Mouse (Mus musculus): ENCODE data around the gene Gpr156.
"Not testable (repeated sequence)": the region's sequence is repeated elsewhere in the genome, so short reads cannot be mapped to it uniquely, and the experiment has no call there.

The Gpr156 gene

DNA sequence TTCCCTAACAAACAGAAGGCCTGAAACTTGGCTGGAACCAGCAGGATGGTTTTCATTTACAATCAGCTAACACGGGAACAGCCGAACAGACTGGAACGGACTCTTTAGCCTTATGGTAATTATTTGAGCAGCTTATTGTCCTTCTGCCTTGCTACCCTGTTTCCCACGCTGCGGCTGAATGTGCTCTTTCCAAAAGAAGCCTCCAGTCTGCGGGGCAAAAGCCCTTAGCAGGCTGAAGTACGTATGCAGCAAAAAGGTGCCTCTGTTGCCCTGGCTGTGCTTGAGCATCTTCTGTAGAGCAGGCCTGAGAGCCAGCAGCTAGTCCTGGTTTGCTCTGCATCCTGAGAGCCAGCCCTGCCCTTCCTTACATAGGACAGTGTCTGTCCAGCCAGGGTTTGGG lies 83.9 kb downstream of the Gpr156 start:
- no peak for DNase-seq (ENCODE audit: low read depth, low spot score)

DNA sequence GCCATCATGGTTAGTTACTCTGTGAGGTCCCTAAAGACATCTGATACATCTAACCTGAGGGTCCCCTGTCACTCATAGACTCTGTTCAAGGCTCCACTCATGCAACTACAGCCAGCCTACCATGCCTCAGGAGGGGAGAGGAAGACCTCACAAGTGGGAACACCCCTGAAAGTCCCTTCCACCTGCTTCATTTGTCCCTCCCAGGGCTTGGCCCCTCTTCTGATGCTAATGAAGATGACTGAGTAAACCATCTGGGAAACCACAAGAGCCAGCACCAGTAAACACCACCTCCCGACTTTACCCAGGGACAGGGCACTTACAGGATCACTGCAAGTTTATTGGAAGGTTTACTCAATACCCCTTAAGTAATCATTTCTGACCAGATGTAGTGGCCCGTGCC lies 85.5 kb downstream of the Gpr156 start:
- DNase-seq (ENCODE audit: low read depth, low spot score) = no peak

DNA sequence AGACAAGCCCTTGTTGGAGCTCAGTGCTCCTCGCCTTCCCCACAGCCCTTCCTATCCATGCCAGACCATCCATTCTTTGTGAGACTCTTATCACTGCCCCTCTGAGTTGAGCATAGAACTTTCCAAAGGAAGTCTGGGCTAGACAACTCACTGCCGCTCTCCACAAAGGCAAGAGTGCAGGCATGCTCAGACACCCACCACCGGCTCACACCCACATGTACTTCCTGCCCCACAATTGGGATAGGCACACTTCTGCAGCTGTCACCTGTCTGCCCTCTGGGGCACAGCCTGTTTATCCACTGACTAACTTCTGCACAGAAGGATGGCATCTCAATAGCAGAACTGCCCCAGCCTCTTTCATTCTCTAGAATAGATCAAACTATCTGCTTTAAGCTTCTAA lies 86.2 kb downstream of the Gpr156 start:
- no peak for DNase-seq (ENCODE audit: low read depth, low spot score)

DNA sequence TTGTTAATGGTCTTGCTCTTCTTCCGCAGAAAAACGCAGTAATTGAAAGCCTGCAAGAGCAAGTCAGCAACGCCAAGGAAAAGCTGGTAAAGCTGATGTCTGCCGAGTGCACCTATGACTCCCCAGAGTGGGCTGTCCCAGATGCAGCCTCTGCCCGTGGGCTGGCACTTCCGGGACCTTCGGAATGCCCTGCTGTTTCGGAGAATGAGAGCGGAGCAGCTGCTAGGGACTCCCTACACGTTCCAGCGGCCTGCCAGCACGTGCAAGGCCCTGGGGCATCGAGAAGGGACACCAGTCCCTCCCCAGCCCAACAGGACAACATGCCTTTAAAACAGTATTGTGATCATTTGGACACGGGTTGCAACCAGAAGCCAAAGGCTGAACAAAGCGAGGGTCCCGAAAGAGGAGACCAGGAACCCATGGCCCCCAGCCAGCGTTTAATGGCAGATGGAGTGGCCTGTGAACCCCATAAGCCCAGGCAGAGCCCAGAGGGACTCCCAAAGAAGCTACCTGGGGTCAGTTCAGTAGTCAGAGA lies 88.3 kb downstream of the Gpr156 start:
- no peak for DNase-seq (ENCODE audit: low read depth, low spot score)

DNA sequence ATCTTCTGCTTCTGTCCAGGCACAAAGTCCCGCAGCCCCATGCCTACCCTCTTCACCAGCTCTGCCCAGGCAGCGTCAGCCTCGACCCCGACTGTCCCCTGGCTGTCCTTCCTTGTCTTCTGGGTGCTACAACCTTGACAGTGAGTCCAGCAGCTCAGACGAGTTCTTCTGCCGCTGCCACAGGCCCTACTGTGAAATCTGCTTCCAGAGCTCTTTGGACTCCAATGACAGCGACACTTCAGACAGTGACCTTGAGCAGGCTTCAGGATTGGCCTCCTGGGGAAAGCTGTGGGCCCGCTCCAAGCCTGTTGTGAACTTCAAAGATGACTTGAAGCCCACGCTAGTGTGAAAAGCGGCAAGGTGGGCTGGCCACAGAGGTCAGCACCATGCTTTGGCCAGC lies 89.2 kb downstream of the Gpr156 start:
- DNase-seq (ENCODE audit: low read depth, low spot score) = no peak

DNA sequence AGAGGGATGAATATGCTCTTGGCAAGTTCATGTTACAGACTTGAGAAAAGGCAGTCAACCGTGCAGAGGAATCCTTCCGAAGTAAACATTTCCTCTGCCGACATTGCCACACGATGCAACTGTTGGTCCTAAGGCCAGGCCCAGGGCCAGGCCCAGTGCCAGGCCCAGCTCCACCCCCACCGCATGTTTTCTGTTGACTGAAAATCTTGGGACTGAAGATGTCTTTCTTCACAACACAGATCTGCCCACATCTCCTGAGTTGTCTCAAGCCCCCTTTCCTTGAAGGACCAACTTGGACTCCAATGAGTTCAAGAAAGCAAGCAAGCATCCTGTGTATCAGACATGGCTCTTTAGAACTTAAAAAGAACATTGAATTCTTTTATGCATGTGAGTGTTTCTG lies 92.1 kb downstream of the Gpr156 start:
- no peak for DNase-seq (ENCODE audit: low read depth, low spot score)

DNA sequence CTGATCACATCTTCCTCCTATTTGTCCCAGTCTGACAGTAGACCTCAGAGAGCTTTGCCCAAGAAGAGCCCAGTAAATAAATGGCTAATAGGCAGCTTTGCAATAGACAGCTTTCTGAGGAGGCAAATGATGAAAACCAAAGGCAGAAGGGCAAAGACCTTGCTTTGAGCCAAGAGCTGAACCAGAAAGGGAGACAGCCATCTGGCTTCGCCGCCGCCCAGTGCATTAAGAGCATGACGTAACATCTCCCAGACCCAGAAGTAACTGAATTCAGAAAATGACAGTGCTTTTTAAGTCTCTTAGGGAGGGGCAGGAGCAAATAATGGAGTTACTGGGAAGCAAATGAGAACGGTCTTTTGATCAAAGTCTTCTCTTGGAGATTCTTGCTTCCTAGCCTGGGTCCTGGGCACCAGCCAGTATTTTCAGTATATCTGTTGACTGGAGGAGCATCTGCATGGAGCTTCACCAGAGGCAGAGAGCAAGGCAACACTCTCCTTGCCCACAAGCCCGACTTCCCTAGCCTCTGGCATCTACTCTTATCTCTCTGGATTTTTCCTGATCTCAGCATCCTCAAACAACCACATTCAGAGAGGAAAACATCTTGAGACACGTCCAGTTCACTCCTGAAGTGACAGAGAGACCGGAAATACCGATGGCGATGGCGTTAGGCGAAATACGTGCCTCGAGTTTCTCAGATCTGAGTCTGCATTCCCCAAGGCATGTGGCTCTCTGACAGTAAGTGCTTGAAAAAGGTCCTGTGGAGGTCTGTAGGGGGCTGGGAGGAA lies 92.9 kb downstream of the Gpr156 start:
- DNase-seq (ENCODE audit: low read depth, low spot score) = no peak

DNA sequence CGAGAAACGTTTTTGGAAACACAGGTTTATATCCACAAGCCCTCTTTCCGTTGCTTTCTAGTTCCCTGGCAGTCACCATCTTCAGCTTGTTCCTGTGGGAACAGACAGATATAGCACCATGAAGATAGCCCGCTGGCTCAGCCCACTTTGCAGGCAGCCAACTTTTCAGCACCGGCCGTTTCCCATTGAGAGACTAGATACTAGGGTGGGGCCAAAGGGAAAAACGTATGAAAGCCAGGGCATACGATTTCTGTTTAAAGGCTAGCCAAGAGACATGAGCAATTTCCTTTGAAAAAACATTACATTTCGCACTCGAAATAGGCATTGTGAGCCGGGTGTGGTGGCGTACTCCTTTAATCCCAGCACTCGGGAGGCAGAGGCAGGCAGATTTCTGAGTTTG lies 95.2 kb downstream of the Gpr156 start:
- no peak for DNase-seq (ENCODE audit: low read depth, low spot score)

DNA sequence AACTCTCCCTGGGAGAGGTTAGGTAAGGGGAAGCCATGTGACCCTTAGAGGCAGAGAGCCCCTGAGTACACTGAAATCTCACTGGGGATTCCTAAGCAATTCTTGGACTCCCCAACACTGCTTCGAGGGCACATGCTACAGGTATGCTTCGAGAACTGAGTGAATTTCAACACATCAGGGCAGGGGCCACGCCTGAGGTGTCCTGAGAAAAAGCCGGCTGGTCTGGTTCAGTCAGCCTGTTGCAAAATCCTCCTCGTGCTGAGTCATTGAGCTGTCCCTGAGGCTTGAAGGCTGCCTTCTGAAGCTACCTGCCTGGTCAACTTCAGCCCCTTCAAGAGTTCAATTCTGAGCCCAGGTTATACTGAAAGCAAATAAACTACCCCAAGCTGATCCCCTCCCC lies 96.1 kb downstream of the Gpr156 start:
- peak; percentile 41 for DNase-seq (ENCODE audit: low read depth, low spot score)

DNA sequence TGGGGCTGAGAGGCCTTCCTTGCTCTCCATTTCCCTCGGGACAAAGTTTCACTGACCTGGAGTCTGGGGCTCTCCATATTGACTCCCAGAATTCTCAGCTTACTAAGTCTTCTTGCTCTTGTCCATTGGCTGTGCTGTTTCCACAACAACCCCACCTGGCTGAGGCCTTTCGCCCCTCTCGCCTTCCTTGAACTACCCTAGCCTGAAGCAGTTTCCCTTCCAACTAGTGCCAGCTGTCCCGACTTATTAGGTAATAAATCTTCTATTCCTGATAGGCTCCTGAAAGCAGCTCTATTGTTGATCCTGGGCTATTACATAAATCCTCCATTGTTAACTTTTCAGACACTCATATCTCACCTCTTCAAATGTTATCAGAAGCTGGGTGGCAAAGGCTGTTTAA lies 96.6 kb downstream of the Gpr156 start:
- DNase-seq (ENCODE audit: low read depth, low spot score) = no peak

DNA sequence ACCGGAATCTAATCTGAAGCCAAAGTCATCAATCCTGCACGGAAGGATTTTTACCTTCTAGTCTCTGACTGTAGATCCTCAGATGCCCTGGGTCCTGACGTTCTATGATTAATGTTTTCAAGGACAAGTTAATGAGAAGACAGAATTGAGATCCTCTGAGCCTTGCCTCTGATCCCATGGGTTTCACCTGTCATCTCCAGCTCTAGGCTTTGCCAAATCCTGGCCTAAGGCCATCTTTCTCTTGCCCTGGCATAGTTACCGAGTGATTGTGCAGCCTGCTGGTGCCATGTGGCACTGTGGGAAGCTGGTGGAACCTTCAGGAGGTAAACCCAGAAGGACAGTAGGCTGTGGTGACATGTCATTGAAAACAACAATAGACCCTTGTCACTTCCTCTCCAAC lies 98.7 kb downstream of the Gpr156 start:
- DNase-seq (ENCODE audit: low read depth, low spot score) = no peak

DNA sequence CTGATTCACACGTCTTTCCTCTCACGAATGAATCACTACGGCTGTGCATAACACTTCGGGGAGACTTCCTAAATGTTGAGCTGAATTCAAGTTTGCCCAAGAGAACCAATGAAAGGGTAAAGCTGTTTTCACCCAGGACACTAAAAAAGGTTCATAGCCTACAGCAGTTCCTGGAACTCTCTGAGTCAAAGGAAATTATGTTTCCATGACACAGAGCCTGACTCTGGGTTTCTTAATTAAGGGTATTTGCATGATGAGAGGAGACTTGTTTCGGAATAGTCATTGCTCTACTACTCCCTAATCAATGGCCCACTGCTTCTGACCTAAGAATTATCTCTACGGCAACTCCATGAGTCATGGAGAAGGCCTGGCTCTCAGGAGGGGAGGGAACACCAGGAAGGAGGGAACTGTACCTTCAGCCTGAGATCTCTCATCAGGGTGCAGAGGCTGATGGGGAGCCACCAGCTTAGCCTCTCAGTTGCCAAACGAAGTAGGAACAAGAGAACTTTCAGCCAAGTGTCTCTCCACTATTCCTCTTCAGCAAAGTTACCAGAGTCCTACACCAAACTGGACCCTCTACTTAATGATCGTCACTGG lies 100.7 kb downstream of the Gpr156 start:
- DNase-seq (ENCODE audit: low read depth, low spot score) = no peak

DNA sequence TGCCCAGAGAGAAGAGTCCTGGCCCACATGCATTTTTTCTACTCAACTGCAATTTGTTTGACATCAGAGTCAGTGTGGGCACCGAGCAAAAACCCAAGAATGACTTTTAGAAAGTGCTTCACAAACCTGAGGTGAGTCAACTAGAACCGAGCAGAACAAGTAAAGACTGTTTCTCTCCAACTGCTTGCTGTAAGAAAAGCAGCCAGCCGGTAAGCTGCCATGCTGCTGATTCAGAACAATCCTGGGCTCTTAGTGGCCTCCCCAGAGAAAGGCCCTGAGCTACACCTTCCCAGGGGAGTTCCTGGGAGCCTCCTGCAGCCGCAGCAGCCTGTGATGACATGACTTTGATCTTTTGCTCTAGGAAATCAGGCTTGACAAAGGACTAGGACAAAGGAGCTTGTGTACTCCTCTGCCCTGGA lies 101.7 kb downstream of the Gpr156 start:
- peak; percentile 48 for DNase-seq (ENCODE audit: low read depth, low spot score)

DNA sequence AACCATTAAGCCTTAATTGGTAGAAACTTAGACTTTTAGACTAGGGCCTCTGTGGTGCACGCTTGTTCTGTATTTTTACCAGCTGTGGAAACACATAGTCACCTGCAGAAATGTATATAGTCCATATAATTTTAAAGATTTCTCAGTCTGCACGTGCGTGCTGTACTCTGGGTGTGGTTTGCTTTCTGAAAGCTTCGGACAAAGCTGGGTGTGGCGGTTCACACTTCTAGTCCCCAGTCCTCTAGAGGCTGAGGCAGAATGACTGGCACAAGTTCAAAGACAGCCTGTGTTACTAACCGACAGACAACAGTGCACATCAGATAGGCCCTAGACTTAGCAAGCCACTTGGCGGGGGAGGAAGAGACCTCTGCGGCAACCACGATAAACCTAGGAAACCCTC lies 116.3 kb downstream of the Gpr156 start:
- no peak for DNase-seq (ENCODE audit: low read depth, low spot score)

DNA sequence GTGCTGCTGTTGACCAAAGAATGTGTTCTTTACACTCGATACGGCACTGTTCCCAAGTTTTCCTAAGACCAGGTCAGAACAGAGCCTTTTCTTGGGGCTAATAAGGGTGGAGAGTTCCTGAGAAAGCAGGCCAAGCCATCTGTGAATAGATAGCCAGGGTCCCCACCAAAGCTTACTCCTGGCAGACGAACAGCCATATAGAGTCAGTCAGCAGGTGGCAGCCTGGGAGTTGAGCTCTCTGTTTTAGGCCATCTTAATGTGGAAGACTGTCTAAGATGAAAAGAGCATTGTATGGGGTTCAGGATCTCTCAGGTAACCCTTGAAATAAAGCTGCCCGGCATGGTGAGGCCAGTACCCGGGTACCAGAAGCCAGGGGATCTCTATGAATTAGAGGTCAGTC lies 116.8 kb downstream of the Gpr156 start:
- no peak for DNase-seq (ENCODE audit: low read depth, low spot score)

DNA sequence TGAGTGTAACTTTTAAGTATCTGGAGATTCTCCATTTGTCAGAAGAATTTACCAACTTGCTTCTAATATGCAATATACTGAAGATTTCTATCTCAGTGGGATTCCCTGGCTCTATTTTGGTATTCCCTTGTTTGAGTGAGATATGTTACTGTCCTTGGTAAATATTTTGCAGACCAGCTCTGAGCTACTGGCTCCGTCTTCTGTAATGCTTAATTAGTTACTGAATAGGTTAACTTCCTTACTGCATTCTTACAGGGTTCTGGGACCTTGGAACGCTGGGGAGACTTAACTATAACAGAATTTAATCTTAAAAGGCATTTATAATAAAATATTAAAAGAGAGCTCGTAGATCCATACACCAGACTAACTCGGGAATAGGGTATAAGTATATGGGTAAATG lies 121.8 kb downstream of the Gpr156 start:
- not testable (repeated sequence) for DNase-seq (ENCODE audit: low read depth, low spot score)

DNA sequence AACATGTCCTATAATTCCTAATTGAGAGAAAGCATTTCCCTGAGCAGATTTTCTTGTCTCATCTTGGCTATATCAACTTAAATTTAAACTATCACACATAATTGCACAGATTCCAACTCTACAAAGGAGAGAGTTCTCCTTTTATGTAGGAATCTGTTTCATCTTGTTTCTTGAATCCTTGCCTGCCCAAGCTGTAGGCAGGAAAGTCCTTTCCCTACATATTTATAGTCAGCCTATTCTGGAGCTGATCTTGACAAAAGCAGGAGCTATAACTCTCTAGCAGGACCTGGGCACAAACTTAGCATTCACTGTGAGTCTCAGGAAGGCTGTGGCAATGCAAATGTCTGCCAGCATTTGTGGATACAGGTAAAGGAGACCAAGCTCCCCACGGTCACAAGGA lies 125.9 kb downstream of the Gpr156 start:
- DNase-seq (ENCODE audit: low read depth, low spot score) = no peak

DNA sequence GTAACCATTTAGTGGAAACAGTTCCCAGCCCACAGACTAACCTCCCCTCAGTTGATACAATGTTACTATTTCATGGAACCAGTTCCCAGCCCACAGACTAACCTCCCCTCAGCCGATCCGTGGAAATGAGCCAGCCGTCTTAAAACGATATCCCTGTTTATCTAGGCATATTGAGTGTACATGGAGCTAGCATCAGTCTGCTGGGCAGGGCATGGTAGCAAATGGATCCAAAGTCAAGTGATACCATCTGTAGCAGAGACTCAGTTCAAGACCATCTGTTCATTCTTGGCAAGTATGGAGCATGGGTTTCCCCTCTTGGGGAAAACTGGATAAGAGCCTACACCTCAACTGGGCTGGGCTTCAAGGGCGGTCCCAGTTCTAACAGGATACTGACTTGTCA lies 128.3 kb downstream of the Gpr156 start:
- peak; percentile 25 for DNase-seq (ENCODE audit: low read depth, low spot score)

DNA sequence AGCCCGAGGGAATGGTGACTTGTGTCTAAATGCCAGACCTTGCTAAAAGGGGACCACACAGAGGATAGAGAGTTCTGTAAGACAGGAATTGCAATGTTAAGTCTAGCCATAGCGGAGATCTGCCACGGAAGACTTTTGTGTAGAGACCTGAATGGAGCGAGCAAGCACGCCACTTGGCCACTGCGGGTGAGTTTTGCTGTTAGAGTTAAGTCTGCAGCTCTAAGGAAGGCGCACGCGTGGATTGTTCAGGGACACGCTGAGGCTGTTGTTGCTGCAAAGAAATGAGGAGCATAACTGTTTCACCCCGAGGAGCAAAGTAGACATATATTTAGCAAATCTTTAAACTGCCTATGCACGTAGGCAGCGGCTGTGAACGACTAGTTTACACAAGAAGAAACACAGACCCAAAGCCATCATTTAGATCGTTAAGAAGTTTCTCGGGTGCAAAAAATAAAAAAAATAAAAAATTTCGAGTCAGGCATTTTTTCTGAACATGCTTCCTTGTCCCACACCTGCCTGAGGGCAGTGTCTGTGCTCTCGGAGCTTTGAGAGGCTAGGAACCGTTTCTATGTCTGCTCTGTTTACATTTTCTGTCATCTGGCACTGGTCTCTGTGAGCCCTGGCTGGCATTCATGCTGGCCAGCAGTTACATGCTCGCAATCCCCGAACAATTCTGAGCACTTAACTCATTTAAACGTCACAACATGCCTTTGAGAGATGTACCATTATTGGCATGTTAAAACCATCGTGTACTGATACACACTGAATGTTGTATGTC lies 131.7 kb downstream of the Gpr156 start:
- DNase-seq (ENCODE audit: low read depth, low spot score) = no peak
